Mouse (Mus musculus) liver, embryonic 16.5 days (tissue): ENCODE data around the gene Ogdh. TPM values are rescaled to one million over a fixed set of nuclear protein-coding genes. Genes with fewer than 3 reads are reported as not detected.
A peak's percentile ranks its signal among the peaks of the same experiment; 100 is the strongest.
"Not testable (repeated sequence)": the region's sequence is repeated elsewhere in the genome, so short reads cannot be mapped to it uniquely, and the experiment has no call there.

ENCODE experiments used
- ATAC-seq: fragments of 200-750 bp; cut with Nextera tagmentation; 2 replicates; pipeline ENCODE4 v1.8.0; 2017; ENCODE audit warnings: low read depth, mild to moderate bottlenecking, moderate number of reproducible peaks, moderate library complexity
- H3K27ac ChIP-seq: fragments of 300-500 bp; sonication (generic); 2 replicates; pipeline ENCODE4 v1.5.1; 2014; ENCODE audit warnings: mild to moderate bottlenecking, low read length
- H3K27me3 ChIP-seq: fragments of 300-500 bp; sonication (generic); 2 replicates; pipeline ENCODE4 v1.6.1; 2014; ENCODE audit warnings: low read depth, low read length, mixed read lengths; ENCODE audit not compliant: control insufficient read depth, insufficient read depth
- H3K36me3 ChIP-seq: fragments of 300-500 bp; sonication (generic); 2 replicates; pipeline ENCODE4 v1.6.1; 2014; ENCODE audit warnings: mild to moderate bottlenecking; ENCODE audit not compliant: control insufficient read depth, insufficient read depth
- H3K4me1 ChIP-seq: fragments of 300-500 bp; sonication (generic); 2 replicates; pipeline ENCODE4 v1.6.1; 2014; ENCODE audit warnings: low read depth, low read length, mixed read lengths; ENCODE audit not compliant: control insufficient read depth
- H3K4me2 ChIP-seq: fragments of 300-500 bp; sonication (generic); 2 replicates; pipeline ENCODE4 v1.6.1; 2014; ENCODE audit warnings: low read depth, low read length, mixed read lengths
- H3K4me3 ChIP-seq: fragments of 300-500 bp; sonication (generic); 2 replicates; pipeline ENCODE4 v1.5.1; 2014; ENCODE audit warnings: low read depth, mild to moderate bottlenecking, low read length
- H3K9ac ChIP-seq: fragments of 300-500 bp; sonication (generic); 2 replicates; pipeline ENCODE4 v1.6.1; 2014; ENCODE audit warnings: low read depth, low read length
- H3K9me3 ChIP-seq: fragments of 300-500 bp; sonication (generic); replicated peaks from 2 replicates; pipeline ENCODE4 v1.6.1; 2016; ENCODE audit warnings: low read length; ENCODE audit not compliant: control insufficient read depth
- WGBS: fragments of 180-500 bp; shearing (Covaris S2); extraction: QIAGEN DNeasy Blood & Tissue Kit; methylation state at CpG from one replicate; pipeline ENCODE4 v1.1.7; 2014; ENCODE audit not compliant: insufficient replicate concordance; 5-methylcytosine and 5-hydroxymethylcytosine counted together
- polyA plus RNA-seq: library from polyadenylated mRNA; unstranded; fragments of >200 nt; fragmentation: Nextera tagmentation; extraction: Ambion mirVana; gene quantifications from 2 replicates; pipeline ENCODE4 v1.2.1, GENCODE M21; 2015

Ogdh gene
- polyA plus RNA-seq, result 89.3 and 93.8 TPM in 2 replicates

GRCm38 (mm10) chr11:6291401-6292115 lies at the start of gene Ogdh:
Ogdh (plus strand) TSS chr11:6291633.
- under 1% methylated on average over 68 of the region's 77 CpGs for WGBS
- Histone ChIP-seq H3K4me1 (peaks cover 39% of the 10 kb centered on the region), H3K27me3 (no peaks in the 10 kb centered on the region), H3K36me3 (no peaks in the 10 kb centered on the region), H3K4me3 (peak within 1 kb of the TSS; percentile 97), H3K9me3 (no peaks in the 10 kb centered on the region), H3K9ac (peak within 1 kb of the TSS; percentile 95), H3K4me2 (peak within 1 kb of the TSS; percentile 80), H3K27ac (peak within 1 kb of the TSS; percentile 98)
- peak; percentile 88 for ATAC-seq

GRCm38 (mm10) chr11:6244707-6245106 lies 46.7 kb upstream of the Ogdh start:
- ATAC-seq, result no peak
- Histone ChIP-seq H3K4me1 (no peaks in the 10 kb centered on the region), H3K9me3 (no peaks in the 10 kb centered on the region), H3K4me3 (no peak overlapping the region), H3K4me2 (no peak overlapping the region), H3K36me3 (no peaks in the 10 kb centered on the region), H3K27me3 (no peaks in the 10 kb centered on the region), H3K9ac (no peak overlapping the region), H3K27ac (no peak overlapping the region)
- 55% methylated on average over 19 of the region's 19 CpGs for WGBS

- Histone ChIP-seq H3K4me2 (no peak overlapping the region), H3K27me3 (no peaks in the 10 kb centered on the region), H3K9ac (no peak overlapping the region), H3K4me1 (no peaks in the 10 kb centered on the region), H3K36me3 (no peaks in the 10 kb centered on the region), H3K4me3 (no peak overlapping the region), H3K27ac (no peak overlapping the region), H3K9me3 (no peaks in the 10 kb centered on the region)
- 75% methylated on average over 5 of the region's 5 CpGs for WGBS
- ATAC-seq, result no peak
Observed at GRCm38 (mm10) chr11:6252248-6252647, 39.2 kb upstream of the Ogdh start.

DNA sequence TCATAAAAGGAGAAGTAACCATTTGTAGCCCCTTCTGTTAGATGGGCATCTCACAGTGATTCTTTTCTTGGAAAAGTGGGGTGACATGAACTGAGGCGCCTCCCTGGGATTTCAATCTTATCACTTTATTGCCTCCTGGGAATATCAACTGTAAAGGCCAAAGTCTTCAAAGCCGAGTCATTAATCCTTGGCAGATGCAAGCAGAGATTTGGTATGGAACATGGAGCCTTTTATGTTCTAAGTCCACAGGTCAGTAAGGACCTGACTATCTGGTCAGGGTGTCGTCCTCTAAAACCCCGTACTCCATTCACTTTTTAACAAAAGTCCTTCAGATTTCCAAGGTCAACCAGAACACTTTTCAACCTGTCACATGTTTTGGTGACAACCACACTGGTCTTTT lies 38.6 kb upstream of the Ogdh start:
- no peak overlapping the region for H3K9ac ChIP-seq

GRCm38 (mm10) chr11:6254602-6255001 lies 36.8 kb upstream of the Ogdh start:
- not testable (repeated sequence) for H3K4me1 ChIP-seq, H3K27me3 ChIP-seq, H3K4me3 ChIP-seq, H3K9me3 ChIP-seq, H3K9ac ChIP-seq, H3K4me2 ChIP-seq, H3K27ac ChIP-seq, ATAC-seq
- peaks cover 13% of the 10 kb centered on the region for H3K36me3 ChIP-seq
- WGBS, result 67% methylated on average over 2 of the region's 2 CpGs

More for the DNA sequence above, 38.6 kb upstream of the Ogdh start:
- H3K9me3 ChIP-seq, result no peaks in the 10 kb centered on the region
- H3K27ac ChIP-seq, result no peak overlapping the region
- no peaks in the 10 kb centered on the region for H3K4me1 ChIP-seq
- WGBS, result 65% methylated on average over 4 of the region's 4 CpGs
- no peaks in the 10 kb centered on the region for H3K27me3 ChIP-seq
- H3K4me2 ChIP-seq, result no peak overlapping the region
- H3K36me3 ChIP-seq, result peaks cover under 1% of the 10 kb centered on the region; the same call in 1 of the 2 replicates
- no peak for ATAC-seq
- H3K4me3 ChIP-seq, result no peak overlapping the region

DNA sequence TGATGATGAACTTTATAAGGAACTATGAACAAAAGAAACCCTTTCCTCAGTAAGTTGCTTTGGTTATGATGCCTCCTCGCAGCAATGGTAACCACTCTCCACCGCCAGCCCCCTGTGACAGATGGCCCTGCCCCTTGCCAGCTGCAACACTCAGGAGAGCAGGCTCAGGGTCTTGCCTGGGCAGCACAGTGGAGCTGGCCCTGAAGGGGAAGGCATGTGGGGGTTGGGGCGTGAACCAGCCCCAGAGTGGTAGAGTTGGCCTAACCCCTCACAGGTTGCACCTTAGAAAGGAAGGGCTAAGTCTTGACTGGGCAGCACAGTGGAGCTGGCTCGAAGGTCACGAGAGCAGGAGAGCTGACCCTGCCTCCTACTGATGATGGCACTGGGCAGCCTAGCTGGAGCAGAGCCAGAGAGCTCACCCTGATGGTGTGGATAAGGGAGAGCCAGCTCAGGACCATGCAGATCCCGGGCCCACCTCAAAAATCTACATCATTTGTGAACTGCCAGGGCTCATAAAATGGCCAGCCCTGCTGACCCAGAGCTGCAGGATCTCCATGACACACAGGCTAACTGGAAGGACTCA lies 34.9 kb upstream of the Ogdh start:
- no peak for ATAC-seq

GRCm38 (mm10) chr11:6259413-6259812 lies 32.0 kb upstream of the Ogdh start:
- H3K4me3 ChIP-seq, result no peak overlapping the region
- WGBS, result 75% methylated on average over 7 of the region's 7 CpGs
- no peak overlapping the region for H3K9ac ChIP-seq
- no peaks in the 10 kb centered on the region for H3K4me1 ChIP-seq
- H3K27me3 ChIP-seq, result no peaks in the 10 kb centered on the region
- no peaks in the 10 kb centered on the region for H3K9me3 ChIP-seq
- H3K36me3 ChIP-seq, result peaks cover 31% of the 10 kb centered on the region
- ATAC-seq, result no peak
- H3K27ac ChIP-seq, result no peak overlapping the region
- no peak overlapping the region for H3K4me2 ChIP-seq

More for the DNA sequence above, 34.9 kb upstream of the Ogdh start:
- H3K9ac ChIP-seq, result no peak overlapping the region
- no peaks in the 10 kb centered on the region for H3K9me3 ChIP-seq
- 63% methylated on average over 6 of the region's 6 CpGs for WGBS
- peaks cover 20% of the 10 kb centered on the region for H3K36me3 ChIP-seq
- H3K4me3 ChIP-seq, result no peak overlapping the region
- no peak overlapping the region for H3K4me2 ChIP-seq
- no peaks in the 10 kb centered on the region for H3K4me1 ChIP-seq
- no peak overlapping the region for H3K27ac ChIP-seq
- no peaks in the 10 kb centered on the region for H3K27me3 ChIP-seq

DNA sequence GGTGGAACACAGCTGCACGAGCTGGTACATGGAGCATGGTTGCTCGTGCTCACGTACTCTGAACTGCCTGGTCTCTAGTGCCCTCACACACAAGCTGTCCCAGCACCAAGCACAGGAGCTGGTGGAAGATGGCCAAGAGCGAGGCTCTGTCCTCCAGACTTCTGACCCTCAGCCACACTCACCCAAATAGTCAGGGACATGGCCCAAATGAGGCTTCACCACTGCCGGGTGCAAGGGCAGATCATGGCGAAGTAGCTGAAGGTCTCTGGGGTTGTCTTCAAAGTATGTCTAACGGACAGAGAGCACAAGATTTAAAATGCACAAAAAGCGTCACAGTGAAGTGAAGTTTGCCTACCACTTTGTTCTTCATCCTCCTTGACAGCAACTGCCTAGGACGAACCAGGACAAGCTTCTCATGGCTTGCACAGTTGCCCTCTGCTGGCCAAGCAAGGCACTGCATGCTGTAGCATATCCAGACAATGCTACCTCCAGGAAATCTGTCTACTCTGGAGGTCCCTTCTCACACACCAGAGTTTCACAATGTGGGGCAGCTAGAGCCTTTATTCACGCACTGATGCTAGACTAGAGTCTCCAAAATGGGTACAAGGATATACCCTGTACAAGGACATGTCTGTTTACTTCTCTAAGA lies 29.9 kb upstream of the Ogdh start:
- Histone ChIP-seq H3K9me3 (no peaks in the 10 kb centered on the region), H3K27ac (no peak overlapping the region), H3K4me1 (peaks cover 5% of the 10 kb centered on the region), H3K4me2 (no peak overlapping the region), H3K4me3 (no peak overlapping the region), H3K36me3 (peaks cover 43% of the 10 kb centered on the region), H3K27me3 (no peaks in the 10 kb centered on the region), H3K9ac (no peak overlapping the region)
- 0 out of 2 replicates have a peak, but pooled peaks have one; percentile 49 for ATAC-seq
- WGBS, result 70% methylated on average over 10 of the region's 10 CpGs

GRCm38 (mm10) chr11:6266621-6267020 lies 24.8 kb upstream of the Ogdh start:
- no peak for ATAC-seq
- 52% methylated on average over 9 of the region's 9 CpGs for WGBS

More at GRCm38 (mm10) chr11:6266621-6267020, 24.8 kb upstream of the Ogdh start:
- H3K36me3 ChIP-seq, result peaks cover 30% of the 10 kb centered on the region
- peaks cover 10% of the 10 kb centered on the region for H3K4me1 ChIP-seq
- peak overlapping the region; percentile 94 for H3K4me3 ChIP-seq
- peak overlapping the region; percentile 76 for H3K4me2 ChIP-seq
- no peaks in the 10 kb centered on the region for H3K9me3 ChIP-seq
- peak overlapping the region; percentile 89 for H3K9ac ChIP-seq
- no peaks in the 10 kb centered on the region for H3K27me3 ChIP-seq
- H3K27ac ChIP-seq, result no peak overlapping the region
